Mouse (Mus musculus): ENCODE measurements around the gene Btg3.

Btg3 gene

DNA sequence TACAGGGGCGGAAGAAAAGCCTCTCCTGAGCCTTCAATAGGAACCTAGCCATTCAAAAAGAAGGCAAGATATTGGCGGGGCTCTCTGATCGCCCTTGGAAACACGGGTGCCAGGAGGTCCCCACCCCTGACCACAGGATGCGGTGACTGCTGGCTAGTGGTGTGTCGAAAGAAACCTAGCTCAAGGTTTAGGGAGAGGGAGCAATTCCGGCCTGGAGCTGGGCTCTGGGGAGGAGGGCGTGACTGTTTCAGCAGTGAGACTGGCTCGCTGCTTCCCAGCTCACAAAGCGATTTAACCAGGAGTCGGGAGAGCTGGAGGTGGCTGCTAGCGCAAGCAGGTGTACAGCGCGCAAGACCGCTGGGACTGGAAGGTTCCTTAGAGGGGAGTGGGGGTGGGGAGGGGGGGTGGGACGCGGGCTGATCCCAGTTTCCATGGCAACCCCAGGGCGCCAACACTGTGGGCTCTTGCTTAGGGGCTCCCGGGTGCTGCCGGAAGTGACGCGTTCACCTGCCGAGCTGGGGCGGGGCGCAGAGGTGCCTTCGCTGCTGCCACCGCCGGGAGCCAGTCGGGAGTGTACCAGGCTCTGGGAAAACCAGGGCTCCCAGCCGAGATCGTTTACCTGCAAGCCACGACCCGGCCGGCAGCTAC, 75.7 kb downstream of the Btg3 start, which contains the start of gene Cxadr:
Gene Cxadr, plus strand, starts transcription at position 307 of the 648 bp plus-strand sequence.
- DNase-seq (ENCODE audit: low spot score): peak; percentile 55

DNA sequence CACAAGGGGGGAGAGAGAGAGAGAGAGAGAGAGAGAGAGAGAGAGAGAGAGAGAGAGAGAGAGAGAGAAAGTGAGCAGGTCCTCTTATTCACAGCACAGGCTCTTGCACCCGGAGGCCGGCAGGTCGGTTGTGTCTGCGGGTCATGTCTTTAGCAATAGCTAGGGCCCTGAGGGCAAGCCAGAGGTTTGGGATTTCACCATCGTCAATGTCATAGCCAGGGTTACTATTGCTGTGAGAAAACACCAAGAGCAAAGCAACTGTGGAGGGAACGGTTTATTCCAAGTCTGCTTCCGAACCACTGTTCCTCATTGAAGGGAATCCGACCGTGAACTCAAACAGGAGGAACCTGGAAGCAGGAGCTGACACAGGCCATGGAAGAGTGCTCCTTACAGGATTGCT, 80.9 kb downstream of the Btg3 start:
- no peak for DNase-seq (ENCODE audit: low spot score)

DNA sequence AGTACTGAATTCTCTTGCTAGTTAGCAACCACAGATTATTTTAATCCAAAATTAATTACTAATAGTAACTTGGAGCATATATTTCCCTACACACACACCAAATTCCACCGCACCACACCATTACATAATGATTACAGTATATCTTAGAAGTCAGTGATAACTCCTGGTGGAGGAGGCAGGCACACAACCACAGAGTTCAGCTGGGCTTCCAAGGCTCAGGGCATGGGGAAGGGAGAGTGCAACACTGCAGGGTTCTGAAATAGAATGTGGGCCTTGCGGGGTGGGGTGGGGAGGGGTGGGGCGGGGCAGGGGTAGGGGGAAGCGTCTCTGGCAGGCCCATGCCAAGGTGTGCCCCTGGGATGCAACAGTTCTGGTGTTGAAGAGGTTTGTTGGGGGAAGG, 81.4 kb downstream of the Btg3 start:
- DNase-seq (ENCODE audit: low spot score): no peak

DNA sequence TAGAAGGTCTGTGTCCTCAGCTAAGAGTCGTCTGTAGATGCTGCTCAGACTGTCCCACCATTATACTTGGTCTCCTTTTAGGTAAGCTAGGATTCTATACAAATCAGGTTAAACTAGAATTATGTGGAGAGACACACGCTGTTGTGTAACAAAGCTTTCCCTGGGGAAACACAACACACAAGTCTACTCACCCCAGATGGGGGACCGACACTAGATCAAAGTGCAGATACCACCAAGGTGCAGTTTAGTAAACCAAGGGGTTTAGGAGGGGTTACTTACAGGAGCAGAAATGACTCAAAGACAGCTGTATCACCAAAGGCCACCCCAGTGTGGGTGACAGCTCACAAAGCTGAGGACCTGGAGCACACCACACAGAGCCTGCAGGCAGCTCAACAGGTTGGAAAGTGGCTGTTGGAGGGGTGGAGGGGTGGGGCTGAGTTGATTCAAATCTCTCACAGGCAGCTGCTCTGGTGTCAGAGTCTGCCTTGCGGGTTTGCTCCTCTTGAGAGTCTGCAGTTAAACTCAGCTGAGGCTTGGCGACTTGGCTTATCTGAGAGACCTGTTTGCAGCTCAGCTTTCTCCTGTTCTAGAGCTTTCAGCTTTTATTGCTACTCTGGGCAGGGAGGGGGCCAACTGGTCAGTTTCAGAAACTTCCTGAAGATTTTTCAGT, 82.3 kb downstream of the Btg3 start:
- DNase-seq (ENCODE audit: low spot score): peak; percentile 1

DNA sequence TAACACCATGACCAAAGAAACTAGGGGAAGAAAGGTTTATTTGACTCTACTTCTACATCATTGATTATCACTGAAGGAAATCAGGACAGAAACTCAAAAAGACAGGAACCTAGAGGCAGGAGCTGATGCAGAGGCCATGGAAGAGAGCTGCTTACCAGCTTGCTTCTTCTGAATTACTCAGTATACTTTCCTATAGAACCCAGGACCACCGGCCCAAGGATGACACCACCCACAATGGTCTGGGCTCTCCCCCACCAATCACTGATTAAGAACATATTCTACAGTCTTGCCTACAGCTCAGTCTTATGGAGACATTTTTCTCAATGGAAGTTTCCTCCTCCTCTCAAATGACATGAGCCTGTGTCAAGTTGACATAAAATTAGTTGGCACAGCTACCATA, 82.9 kb downstream of the Btg3 start:
- no peak for DNase-seq (ENCODE audit: low spot score)

DNA sequence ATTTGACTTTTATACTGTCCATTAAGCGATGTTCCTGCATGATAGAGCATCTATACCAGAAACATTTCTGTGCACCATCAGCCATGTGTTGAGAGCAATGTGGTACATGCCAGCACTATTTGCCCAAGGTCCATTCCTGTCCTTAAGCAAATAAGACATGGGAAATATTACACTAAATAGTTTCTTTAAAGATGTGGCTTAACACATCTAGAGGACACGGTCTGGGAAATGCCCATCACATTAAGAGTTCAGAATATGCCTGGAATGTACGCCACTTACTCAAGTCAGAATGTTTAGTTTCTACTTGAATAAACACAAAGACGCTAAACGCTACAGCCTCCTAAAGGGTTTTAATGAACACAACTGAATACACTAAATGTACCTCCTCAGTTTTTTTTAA, 93.8 kb downstream of the Btg3 start:
- DNase-seq (ENCODE audit: low spot score): no peak

All from T-cell, adult 2 months (primary cell).